Mouse (Mus musculus): Measurements from ENCODE around the gene Tlr5.

- TF ChIP-seq CTCF (IDR thresholded peaks at IDR 0.05; ENCODE audit: borderline replicate concordance, insufficient read depth, low read length) (no peak), POLR2A (IDR thresholded peaks at IDR 0.05; ENCODE audit: low read depth, low read length) (0 out of 2 replicates have a peak, but pooled peaks have one; percentile 19)
Measured at GRCm38 (mm10) chr1:182908050-182909036, 46.2 kb upstream of the Tlr5 start.
